Mouse (Mus musculus) ovary, postnatal 14 days (tissue): ENCODE data around the gene Elavl2.

Source experiments
- DNase-seq: peaks from one replicate; pipeline ENCODE4 v3.0.0; 2022; ENCODE audit warnings: low spot score

Gene Elavl2

DNA sequence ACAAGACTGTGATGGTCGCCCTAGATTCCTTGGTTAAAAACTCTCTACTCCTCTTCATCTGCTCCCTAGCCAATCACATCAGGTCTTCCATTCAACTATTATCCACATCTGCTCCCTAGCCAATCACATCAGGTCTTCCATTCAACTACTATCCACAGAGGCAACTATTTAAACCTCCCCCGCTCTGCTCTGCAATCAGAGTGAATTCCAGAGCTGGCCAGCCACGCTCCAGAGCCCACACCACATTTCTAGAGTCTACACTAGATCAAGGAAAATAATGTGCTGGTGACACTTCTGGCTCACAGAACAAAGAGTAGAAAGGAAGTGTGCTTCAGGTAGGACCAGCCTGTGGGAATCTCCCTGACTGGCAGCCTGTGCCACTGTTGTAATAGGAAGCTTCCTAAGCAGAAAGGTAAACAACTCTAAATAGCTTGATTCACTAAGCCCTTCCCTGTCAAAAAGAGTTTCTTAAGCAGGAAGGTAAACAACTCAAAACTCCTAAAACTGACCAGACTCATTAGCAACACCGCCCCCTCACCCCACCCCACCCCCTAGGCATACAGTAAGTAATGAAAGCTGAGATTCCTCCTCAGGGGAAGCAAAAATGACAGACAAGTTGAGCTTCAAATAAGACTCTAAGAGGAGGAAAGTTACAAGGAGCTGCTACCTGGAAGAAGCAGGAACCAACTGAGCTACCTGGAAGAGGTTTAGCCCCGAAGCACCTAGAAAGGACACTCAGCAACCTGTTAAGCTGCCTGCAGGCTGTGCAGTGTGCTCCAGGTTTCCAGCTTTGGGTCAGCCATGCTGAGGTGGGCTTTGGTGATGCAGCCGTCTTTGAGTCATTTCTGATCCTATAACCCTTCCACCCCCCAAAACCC lies 191.9 kb downstream of the Elavl2 start:
- no peak for DNase-seq
